Mouse (Mus musculus): Measurements from ENCODE around the gene Qk.

GRCm38 (mm10) chr17:10334481-10334880 is 14.8 kb upstream of the Qk start:
- TF ChIP-seq CTCF (IDR thresholded peaks at IDR 0.05; ENCODE audit: borderline replicate concordance, insufficient read depth, low read length) (no peak), POLR2A (IDR thresholded peaks at IDR 0.05; ENCODE audit: low read depth, low read length) (no peak)
